Mouse (Mus musculus) G1E (cell line): ENCODE data around the gene Tmem208. TPM values are rescaled to one million over a fixed set of nuclear protein-coding genes. Genes with fewer than 3 reads are reported as not detected.

Experiments used
- ATAC-seq: 2 replicates; pipeline ENCODE4 v1.8.0; 2016; ENCODE audit warnings: mild to moderate bottlenecking; ENCODE audit not compliant: insufficient number of reproducible peaks, poor library complexity, low FRiP score, severe bottlenecking; ENCODE audit errors: extremely low read depth
- DNase-seq: peaks from one replicate; pipeline ENCODE4 v3.0.0; 2012; ENCODE audit warnings: low spot score
- H3K27me3 ChIP-seq: 2 replicates; pipeline ENCODE4 v1.6.1; 2012; ENCODE audit warnings: mild to moderate bottlenecking, low read length, inconsistent platforms; ENCODE audit not compliant: insufficient read depth
- H3K36me3 ChIP-seq: replicated peaks from 2 replicates; pipeline ENCODE3; 2012; ENCODE audit warnings: mild to moderate bottlenecking, inconsistent platforms
- H3K4me1 ChIP-seq: 2 replicates; pipeline ENCODE4 v1.6.1; 2012; ENCODE audit warnings: low read depth, low read length, inconsistent platforms, mixed read lengths; ENCODE audit not compliant: insufficient read depth
- H3K4me3 ChIP-seq: 2 replicates; pipeline ENCODE4 v1.5.1; 2012; ENCODE audit warnings: low read depth, mild to moderate bottlenecking, inconsistent platforms, low read length, moderate library complexity, mixed read lengths
- H3K9me3 ChIP-seq: replicated peaks from 2 replicates; pipeline ENCODE4 v1.6.1; 2012; ENCODE audit warnings: inconsistent platforms
- CTCF ChIP-seq: IDR thresholded peaks from 2 replicates; pipeline ENCODE4 v1.5.1; 2012; ENCODE audit warnings: low read depth, low read length, inconsistent platforms, mixed read lengths
- GATA1 ChIP-seq: IDR thresholded peaks from 2 replicates; pipeline ENCODE4 v1.6.1; 2012; ENCODE audit warnings: borderline replicate concordance, low read length, inconsistent platforms, mixed read lengths
- GATA2 ChIP-seq: IDR thresholded peaks from 2 replicates; pipeline ENCODE4 v1.6.1; 2012; ENCODE audit warnings: low read depth, low read length, inconsistent platforms, borderline replicate concordance
- POLR2AphosphoS5 ChIP-seq: IDR thresholded peaks from 2 replicates; pipeline ENCODE4 v1.6.1; 2012; ENCODE audit warnings: low read depth, low read length, inconsistent platforms; ENCODE audit not compliant: insufficient replicate concordance
- TAL1 ChIP-seq: conservative IDR thresholded peaks from 2 replicates; pipeline ENCODE4 v1.6.1; 2012; ENCODE audit warnings: low read depth, low read length, inconsistent platforms, mixed read lengths
- polyA plus RNA-seq: library from polyadenylated mRNA; stranded (reverse); fragments of >175 nt; gene quantifications from 2 replicates; pipeline ENCODE4 v1.2.3, GENCODE M21; 2012
- total RNA-seq, 2 experiments: library from RNA; stranded (forward) in 1 of 2; stranded (reverse) in 1 of 2; fragments of 200-1000 nt in 1 of 2; fragments of >200 nt in 1 of 2; fragmentation: Nextera tagmentation in 1 of 2; gene quantifications; 2 replicates each; pipeline ENCODE4 v1.2.3; 2014 to 2017

Gene Tmem208
- total and polyA plus RNA-seq, 3 experiments: 25.2 to 37.8 (median 35.5) TPM

GRCm38 (mm10) chr8:105323183-105323582, 3.0 kb upstream of the Tmem208 start:
- Histone ChIP-seq H3K9me3 (no peaks in the 10 kb centered on the region), H3K36me3 (peaks cover 59% of the 10 kb centered on the region), H3K4me1 (peaks cover 48% of the 10 kb centered on the region), H3K27me3 (no peaks in the 10 kb centered on the region), H3K4me3 (no peak overlapping the region)
- DNase-seq (no peak), ATAC-seq (peak; percentile 42)
- TF ChIP-seq TAL1 (peak; percentile 27), POLR2AphosphoS5 (no peak)

GRCm38 (mm10) chr8:105325641-105326093, 487 bp upstream of the Tmem208 start:
- no peak for DNase-seq
- Histone ChIP-seq H3K4me1 (peaks cover 54% of the 10 kb centered on the region), H3K36me3 (peaks cover 62% of the 10 kb centered on the region), H3K9me3 (no peaks in the 10 kb centered on the region), H3K4me3 (peak overlapping the region; percentile 84), H3K27me3 (no peaks in the 10 kb centered on the region)
- TF ChIP-seq GATA1 (no peak), GATA2 (no peak), POLR2AphosphoS5 (no peak), CTCF (no peak), TAL1 (no peak)
- ATAC-seq: no peak

- Histone ChIP-seq H3K4me3 (peak overlapping the region; percentile 84), H3K27me3 (no peaks in the 10 kb centered on the region), H3K9me3 (no peaks in the 10 kb centered on the region), H3K36me3 (peaks cover 71% of the 10 kb centered on the region), H3K4me1 (peaks cover 54% of the 10 kb centered on the region)
- TF ChIP-seq POLR2AphosphoS5: no peak
- no peak for TF ChIP-seq GATA1
- no peak for TF ChIP-seq TAL1
- TF ChIP-seq CTCF: no peak
- no peak for TF ChIP-seq GATA2
- no peak for ATAC-seq
- no peak for DNase-seq
These were observed 814 bp downstream of the Tmem208 start for GRCm38 (mm10) chr8:105326968-105327367.

GRCm38 (mm10) chr8:105330325-105330724, 4.2 kb downstream of the Tmem208 start:
- Histone ChIP-seq H3K27me3 (no peaks in the 10 kb centered on the region), H3K4me3 (no peak overlapping the region), H3K4me1 (peaks cover 27% of the 10 kb centered on the region), H3K36me3 (peaks cover 76% of the 10 kb centered on the region), H3K9me3 (no peaks in the 10 kb centered on the region)
- TF ChIP-seq GATA1 (no peak), TAL1 (no peak), CTCF (no peak), GATA2 (no peak), POLR2AphosphoS5 (no peak)
- ATAC-seq (no peak), DNase-seq (no peak)

- no peak overlapping the region for H3K4me3 ChIP-seq
These were observed 5.3 kb downstream of the Tmem208 start for GRCm38 (mm10) chr8:105331469-105331868.

GRCm38 (mm10) chr8:105331931-105332330, 5.8 kb downstream of the Tmem208 start:
- Histone ChIP-seq H3K36me3 (peaks cover 92% of the 10 kb centered on the region), H3K4me1 (peaks cover 24% of the 10 kb centered on the region), H3K4me3 (no peak overlapping the region), H3K27me3 (no peaks in the 10 kb centered on the region), H3K9me3 (no peaks in the 10 kb centered on the region)
- DNase-seq (no peak), ATAC-seq (no peak)
- TF ChIP-seq CTCF (no peak), POLR2AphosphoS5 (no peak), GATA2 (no peak), TAL1 (no peak), GATA1 (no peak)

More at GRCm38 (mm10) chr8:105331469-105331868, 5.3 kb downstream of the Tmem208 start:
- DNase-seq (no peak), ATAC-seq (no peak)
- TF ChIP-seq TAL1 (no peak), POLR2AphosphoS5 (no peak), CTCF (no peak), GATA2 (no peak), GATA1 (no peak)
- Histone ChIP-seq H3K4me1 (peaks cover 22% of the 10 kb centered on the region), H3K36me3 (peaks cover 87% of the 10 kb centered on the region), H3K27me3 (no peaks in the 10 kb centered on the region), H3K9me3 (no peaks in the 10 kb centered on the region)

GRCm38 (mm10) chr8:105332523-105332922, 6.4 kb downstream of the Tmem208 start:
- no peak for DNase-seq
- Histone ChIP-seq H3K4me3 (no peak overlapping the region), H3K27me3 (no peaks in the 10 kb centered on the region), H3K9me3 (no peaks in the 10 kb centered on the region), H3K36me3 (peaks cover 95% of the 10 kb centered on the region), H3K4me1 (peaks cover 24% of the 10 kb centered on the region)
- no peak for TF ChIP-seq POLR2AphosphoS5
- ATAC-seq: no peak
